Mouse (Mus musculus) adipocyte (in vitro differentiated cells): ENCODE measurements at regions not wholly inside any gene's neighbourhood (a gene's known extent, or its start where the extent isn't known, plus 50 kb on each side); places are given as distances from the start of the nearest gene placed in this dataset.

Experiments used
- DNase-seq: peaks from one replicate; pipeline ENCODE4 v3.0.0-alpha.2; 2016; ENCODE audit warnings: low spot score

- peak; percentile 29 for DNase-seq
Observed at GRCm38 (mm10) chr4:56619803-56620202, 120.1 kb upstream of the Gm26657 start.

- DNase-seq: no peak
Observed at GRCm38 (mm10) chr4:56619054-56619453, 120.8 kb upstream of the Gm26657 start.

DNA sequence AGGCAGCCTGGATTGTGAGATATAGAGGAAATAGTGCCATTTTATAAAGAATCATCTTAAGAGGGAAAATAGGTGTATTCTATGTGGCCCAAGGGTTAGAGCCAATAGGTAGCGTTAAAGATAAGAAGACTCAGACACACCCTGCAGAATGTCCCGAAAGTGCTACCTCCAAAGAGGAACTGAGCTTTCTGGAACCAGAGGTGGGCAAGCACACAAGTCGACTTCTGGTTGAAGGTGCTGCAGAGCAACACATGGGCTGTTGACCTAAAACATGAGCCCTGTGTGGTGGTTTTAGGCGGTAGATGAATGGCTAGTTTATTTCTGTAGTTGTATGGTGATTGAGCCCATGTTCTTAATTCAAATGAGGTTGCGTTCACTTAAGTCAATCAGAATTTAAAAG is 121.4 kb upstream of the Gm26657 start:
- no peak for DNase-seq

- DNase-seq: peak; percentile 29
Observed at GRCm38 (mm10) chr4:56617661-56618360, 122.1 kb upstream of the Gm26657 start.

DNA sequence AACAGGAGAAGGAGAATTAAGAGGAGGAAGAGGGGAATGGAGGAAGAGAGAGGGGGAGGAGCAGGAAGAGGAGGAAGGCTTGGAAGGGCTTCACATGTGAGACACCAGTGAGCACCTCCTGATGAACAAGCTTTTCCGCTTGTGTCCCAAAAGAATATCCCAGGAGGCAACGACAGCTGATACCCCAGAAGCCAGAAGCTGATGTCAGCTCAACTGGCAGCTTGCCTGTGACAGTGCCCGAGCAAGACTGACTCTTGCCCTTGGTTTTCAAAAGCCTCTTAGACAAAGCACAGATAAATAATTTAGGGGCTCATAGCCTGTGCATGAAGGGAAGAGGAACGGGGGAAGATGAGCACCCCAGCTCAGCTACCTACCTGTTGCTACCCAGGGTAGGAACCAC is 127.5 kb upstream of the Gm26657 start:
- peak; percentile 64 for DNase-seq

DNA sequence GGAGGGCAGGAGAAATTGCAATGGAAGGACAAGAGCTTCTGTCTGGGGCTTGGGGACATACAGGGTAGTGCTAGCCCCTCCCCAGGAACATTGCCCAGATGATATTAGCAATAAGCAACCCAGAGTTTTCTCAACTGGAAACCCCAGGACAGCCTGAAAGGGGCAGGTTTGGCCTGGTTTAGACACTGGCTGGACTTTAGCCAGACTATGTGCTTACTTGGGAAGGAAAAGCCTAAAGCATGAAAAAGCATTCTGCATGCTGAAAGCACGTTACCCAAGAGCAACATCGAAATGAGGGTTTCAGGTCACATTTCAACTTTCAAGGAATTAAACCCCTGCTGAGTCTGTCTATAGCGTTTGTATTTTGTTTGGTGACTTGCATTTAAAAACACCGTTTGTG is 128.1 kb upstream of the Gm26657 start:
- DNase-seq: peak; percentile 72

DNA sequence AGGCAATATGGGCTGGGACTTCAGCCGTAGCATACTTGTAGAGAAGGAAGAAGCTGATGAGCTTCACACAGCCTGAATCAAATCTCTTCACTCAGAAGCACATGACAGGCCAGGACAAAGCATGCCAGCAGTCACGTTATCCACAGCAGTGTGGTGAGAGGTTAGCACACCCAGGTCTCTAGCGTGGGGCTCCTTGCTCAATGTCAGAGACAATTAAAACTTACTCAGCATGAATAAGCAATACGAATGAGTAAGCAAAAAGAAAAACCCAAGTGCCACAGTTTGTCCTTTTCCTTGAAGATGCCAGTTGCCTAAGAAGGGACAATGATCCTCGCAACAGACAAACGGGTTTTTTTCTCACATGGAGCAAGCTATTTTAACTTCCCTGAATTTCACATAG is 129.6 kb upstream of the Gm26657 start:
- DNase-seq: peak; percentile 64

DNA sequence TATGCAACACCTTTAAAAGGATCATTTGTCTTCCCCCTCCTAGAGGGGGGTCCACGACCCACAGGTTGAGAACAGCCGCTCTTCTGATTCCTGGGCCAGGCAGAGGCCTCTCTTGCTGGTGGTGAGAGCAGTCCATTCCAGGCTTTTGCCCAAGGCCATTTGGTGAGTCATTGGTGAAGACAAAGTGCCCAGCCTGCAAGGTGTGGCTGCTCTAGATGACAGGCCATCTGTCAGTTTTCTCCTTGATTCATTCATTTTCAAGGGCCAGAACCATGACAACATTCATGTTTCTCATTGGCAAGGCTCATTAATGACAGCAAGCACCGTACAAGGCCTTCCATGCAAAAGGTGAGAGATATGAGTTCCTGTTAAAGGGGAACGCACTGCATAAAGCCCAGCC is 131.2 kb upstream of the Gm26657 start:
- no peak for DNase-seq

- no peak for DNase-seq
Observed at GRCm38 (mm10) chr4:56598398-56598797, 141.5 kb upstream of the Gm26657 start.

DNA sequence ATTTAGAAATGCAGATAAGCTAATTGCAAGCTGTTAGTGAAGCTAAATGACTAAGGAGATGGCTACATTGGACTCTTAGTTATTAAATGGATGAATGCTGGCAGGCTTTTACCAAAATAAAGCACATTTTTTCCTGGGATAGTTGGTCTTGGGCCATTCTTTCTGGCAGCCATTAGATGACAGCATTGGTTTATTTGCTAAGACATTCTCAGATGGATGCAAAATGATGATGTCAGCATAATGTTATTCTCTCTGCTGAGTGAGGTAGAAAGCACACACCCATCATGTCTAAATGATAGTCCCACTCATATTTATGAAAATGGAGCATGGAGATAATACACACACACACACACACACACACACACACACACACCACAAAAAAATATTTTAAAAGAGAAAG is 141.9 kb upstream of the Gm26657 start:
- peak; percentile 40 for DNase-seq

DNA sequence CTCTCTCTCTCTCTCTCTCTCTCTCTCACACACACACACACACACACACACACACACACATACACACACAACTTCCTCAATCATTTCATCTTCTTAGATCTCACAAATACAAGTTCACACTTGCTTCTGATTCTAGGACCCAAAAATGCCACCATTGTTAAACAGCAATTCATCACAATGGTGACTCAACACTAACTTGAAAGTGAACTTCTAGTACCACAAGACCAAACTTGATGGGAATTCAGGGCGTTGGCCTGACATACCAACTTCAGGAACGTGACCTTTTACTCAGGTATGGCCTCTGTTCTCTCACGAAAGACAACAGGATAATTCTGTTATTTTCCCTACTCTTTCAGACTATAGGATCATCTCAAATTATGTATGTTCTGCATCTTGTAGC is 157.5 kb upstream of the Gm26657 start:
- DNase-seq: no peak

GRCm38 (mm10) chr4:56576837-56577548 is 162.9 kb upstream of the Gm26657 start:
- no peak for DNase-seq

DNA sequence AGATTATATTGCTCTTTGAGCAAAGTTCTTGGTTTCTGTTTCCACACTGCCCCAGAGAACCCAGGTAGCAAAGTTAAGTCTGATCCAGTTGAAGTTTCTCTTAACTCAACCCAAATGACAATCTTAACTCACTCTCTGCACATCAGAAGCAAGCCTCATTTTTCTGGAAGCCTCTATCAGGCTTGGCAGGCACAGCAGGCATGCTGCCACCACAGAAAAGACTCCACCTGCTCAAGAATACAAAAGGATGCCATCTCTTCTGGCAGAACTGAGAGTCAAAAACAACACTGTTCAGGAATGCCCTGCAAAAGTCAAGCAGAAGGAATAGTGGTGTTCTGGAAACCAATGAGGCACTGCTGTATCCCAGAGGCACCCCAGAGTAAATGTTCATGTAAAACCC is 187.7 kb upstream of the Gm26657 start:
- DNase-seq: no peak

- DNase-seq: no peak
Observed at GRCm38 (mm10) chr4:56533344-56533985, 206.4 kb upstream of the Gm26657 start.

DNA sequence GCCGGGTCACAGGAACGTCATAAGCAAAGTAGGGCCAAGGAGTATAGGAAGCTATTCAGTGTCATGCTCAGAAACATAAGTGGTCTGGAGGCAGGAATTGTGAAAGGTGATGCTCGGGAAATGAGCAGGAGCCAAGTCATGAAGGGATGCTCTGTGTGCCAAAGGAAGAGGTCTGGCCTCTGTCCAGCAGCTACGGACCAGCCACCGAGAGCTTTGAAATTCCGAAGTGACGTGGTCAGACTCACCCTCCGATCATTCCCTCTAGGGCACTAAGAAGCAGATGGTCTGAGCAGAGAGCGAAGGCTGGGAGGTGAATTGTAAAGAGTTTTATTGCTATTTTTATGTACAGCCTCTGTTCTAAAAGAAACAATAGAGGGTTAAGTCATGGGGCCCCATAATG is 206.9 kb upstream of the Gm26657 start:
- no peak for DNase-seq

GRCm38 (mm10) chr4:56528571-56528970 is 211.3 kb upstream of the Gm26657 start:
- no peak for DNase-seq

- DNase-seq: no peak
Observed at GRCm38 (mm10) chr4:56524430-56524985, 215.4 kb upstream of the Gm26657 start.

GRCm38 (mm10) chr4:56507770-56508169 is 232.1 kb upstream of the Gm26657 start:
- DNase-seq: no peak

- DNase-seq: no peak
Observed at GRCm38 (mm10) chr4:56506786-56507185, 233.1 kb upstream of the Gm26657 start.

DNA sequence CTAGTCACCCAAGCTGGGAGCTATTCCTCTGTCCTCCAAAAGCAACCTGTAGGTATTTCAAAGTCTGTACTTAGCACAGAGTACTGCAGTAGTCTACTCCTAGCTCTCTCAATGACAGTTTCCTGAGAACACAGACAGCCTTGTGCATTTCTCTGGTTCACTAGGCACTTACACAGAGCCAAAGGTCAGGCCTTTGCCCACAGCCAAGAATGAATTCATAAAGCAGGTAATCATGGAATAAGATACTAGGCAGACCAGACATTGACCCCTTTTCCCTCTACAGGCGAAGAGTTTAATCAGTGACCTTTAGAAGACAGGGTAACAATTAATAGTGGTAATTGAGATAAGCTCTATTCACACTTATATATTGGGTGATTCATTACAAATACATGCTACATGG is 233.8 kb upstream of the Gm26657 start:
- no peak for DNase-seq

DNA sequence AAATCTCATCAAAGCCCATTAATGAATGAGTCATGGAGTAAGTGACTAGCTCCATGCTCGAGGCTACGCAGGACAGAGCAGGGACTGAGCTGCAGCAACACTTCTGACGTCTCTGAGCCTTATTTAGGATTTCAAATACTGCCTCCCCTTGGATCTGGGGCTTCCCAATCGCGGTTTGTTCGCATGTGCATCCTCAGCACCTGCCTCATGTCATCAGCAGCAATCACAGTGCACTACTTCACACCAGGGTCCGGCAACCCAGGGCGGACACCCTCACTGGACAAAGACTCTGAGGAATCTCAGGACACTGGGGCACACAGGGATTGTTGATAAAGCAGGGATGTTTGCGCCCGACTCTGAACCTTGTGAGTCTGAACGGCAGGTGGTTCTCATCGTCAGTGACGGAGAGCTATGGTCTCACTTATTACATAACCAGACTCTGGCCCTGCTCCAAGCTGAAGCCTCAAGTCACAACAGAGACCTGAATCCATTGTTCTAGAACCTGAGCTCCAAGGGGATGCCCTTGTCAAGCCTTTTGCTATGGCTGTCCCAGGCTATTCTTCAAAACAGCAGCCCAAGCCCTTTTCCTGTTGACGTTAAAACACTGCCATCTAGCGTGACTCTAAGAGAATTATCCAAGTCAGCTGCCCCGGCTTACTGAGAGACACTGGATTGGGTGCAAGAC is 247.2 kb upstream of the Gm26657 start:
- DNase-seq: peak; percentile 84

DNA sequence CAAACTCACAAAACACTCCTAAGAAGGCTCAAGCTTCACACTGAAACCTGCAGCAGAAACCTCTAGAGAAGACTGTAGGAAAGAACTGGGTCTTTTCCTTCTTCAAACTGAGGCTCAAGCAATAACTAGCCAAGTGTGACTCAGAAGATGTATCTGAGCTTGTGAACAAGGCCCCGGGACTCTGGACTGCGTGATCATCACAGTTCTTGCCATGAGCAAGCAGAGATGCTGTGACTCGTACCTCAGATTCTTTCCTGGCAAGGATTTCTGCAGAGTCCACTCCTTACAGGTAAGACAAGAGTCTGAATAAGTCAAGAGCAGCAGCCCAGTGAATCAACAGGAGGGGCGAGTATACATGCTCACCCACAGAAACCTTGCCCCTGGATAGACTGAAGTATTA is 250.5 kb upstream of the Gm26657 start:
- no peak for DNase-seq
